Mouse (Mus musculus): ENCODE data around the gene Bex1. TPM values are rescaled to one million over a fixed set of nuclear protein-coding genes. Genes with fewer than 3 reads are reported as not detected.

The Bex1 gene
- total RNA-seq (2014; fragmentation: Nextera tagmentation) (not detected in 2 replicates), total RNA-seq (2017) (7.1 TPM in 1 of 2 replicates, not detected in the other)

- ATAC-seq (replicated peaks; ENCODE audit: low FRiP score, low TSS enrichment, poor library complexity, severe bottlenecking): peak; percentile 77
Measured at GRCm38 (mm10) chrX:136214729-136215677, at the start of gene Bex1, which contains the start of gene Tceal7. Bex1 (minus strand) TSS chrX:136215513. Tceal7 (plus strand) TSS chrX:136214779.

GRCm38 (mm10) chrX:136252023-136252729, 36.9 kb upstream of the Bex1 start:
- ATAC-seq (replicated peaks; ENCODE audit: low FRiP score, low TSS enrichment, poor library complexity, severe bottlenecking): peak; percentile 93

DNA sequence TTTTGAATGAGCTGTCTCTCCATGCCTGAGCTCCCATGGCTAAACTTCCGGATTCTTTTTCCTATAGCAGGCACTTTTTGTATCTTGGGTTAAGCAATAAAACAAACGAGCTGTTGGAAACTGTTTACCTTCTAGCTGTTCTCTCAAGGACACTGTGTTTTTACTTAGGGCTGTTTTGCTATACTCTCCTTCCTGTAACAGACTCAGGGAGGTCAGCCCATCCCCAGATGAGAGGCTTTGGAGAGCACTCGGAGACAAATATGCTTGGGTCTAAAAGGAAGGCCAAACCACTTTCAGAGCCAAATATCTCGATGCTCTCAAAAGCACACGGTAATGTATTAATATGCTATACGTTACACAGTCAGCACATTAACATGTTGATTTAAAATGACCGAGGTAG, 34.4 kb upstream of the Bex1 start:
- ATAC-seq (replicated peaks; ENCODE audit: low FRiP score, low TSS enrichment, poor library complexity, severe bottlenecking): no peak

DNA sequence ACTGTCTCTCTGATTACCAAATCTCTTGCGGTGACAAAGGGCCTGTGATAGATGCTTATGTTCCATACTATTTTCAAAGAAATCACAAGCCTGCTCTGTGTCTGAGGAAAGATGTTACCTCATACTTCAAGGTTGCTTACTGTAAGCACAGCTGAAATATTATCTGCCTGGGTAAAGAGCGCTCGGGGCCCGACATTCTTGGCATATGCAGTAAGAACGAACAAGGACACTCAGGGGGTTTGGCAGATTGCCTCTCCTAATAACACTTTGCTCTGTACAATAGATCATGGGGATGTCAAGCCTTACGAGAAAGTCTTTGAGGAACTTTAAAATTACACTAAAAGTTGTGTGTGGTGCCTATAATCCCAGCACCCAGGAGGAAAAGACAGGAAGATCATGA, 33.5 kb upstream of the Bex1 start:
- ATAC-seq (replicated peaks; ENCODE audit: low FRiP score, low TSS enrichment, poor library complexity, severe bottlenecking): no peak

DNA sequence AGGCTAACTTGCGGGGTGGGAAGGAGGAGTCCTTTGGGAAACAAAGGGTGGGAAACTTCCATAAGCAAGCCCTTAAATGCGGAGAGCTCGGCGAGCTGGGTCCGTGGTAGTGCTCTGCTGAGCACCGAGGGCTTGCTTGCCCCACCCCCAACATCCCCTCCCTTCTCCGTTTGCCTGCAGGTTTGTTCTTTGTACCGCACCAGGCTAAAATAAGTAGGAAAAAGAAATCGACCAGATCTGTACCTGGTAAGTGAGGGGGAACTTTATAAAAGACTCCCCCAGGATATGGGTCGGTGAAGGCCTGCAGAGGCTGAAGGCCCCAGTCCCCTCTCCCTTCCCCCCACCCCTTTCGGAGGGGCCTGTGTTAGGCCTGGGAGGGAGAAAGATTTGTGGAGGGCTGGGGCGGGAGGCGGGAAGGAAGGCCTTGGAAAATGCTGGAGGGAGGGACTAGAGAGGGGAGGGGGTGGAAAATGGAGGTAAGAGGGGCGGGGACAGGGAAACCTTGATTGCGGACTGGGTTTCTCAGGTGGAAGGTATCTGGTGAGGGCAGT, 30.3 kb upstream of the Bex1 start:
- peak; percentile 31; the same call in 1 of the 2 replicates for ATAC-seq (replicated peaks; ENCODE audit: low FRiP score, low TSS enrichment, poor library complexity, severe bottlenecking)

DNA sequence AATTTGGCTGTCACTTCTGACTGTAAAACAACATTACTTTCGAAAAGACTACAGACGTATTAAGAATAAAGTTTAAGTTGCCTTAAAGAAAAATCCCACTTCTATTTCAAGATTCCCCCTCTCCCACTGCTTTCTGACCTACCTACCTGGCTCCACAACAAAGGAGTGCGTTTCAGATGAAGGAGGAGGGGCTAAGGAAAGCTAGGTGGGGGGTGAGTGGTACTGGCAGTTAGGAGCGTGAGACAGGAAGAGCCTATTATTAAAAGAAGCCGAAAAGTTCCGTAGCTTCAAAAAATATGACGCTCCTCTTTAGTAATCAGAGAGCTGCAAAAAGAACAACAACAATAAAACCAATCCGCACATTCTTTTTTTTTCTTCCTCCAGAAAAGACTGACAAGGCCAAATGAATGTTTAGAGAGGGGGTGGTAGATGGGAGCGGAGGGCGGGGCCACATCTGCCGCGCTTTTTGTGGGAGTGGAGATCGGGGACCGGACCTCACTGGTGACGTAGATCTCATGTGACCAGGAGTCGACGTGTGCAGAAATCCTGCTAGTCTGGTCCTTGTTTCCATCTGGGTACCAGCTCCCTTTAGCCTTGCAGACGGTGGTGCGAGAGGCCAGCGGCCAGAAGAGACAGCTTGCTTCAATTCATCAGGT, 29.4 kb upstream of the Bex1 start, which contains the start of gene Tceal9:
Gene Tceal9 (plus strand): TSS at position 506 of the 656 bp plus-strand sequence.
- ATAC-seq (replicated peaks; ENCODE audit: low FRiP score, low TSS enrichment, poor library complexity, severe bottlenecking): peak; percentile 100

DNA sequence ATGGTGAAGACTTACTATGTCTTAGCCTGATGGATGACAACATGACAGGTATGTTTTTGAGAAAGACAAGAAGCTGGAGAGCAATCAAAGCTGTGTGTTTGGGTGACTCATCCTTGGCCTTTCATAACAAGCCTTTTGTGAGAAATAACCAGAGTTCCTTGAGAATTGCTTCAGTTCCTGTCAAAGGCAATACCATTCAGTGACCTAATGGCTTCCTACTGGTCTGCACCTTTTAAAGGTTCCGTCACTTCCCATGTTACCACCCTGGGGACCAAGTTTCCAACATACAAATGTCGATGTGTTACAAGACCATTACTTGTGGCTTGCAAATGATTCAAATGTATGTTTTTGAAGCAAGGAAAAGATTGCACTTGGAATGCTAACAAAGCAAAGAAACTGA, 27.9 kb upstream of the Bex1 start:
- ATAC-seq (replicated peaks; ENCODE audit: low FRiP score, low TSS enrichment, poor library complexity, severe bottlenecking): no peak

DNA sequence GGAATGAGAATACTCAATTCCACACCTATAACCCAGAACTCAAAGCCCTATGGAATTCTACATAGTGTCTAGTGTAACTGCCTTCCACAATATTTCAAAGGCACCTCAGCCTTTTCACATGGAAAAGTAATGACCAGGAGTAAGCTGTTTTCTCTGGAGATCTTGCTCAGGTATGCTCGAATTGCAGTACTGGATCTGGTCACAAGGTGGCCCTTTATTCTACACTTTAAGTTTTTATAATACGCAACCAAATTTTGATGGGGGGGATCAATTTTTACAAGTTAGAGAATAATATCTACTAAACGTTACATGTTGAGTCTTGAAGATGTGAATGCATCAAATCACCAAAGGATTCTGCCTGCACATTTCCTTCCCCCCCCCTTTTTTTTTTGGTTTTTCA, 22.8 kb upstream of the Bex1 start:
- ATAC-seq (replicated peaks; ENCODE audit: low FRiP score, low TSS enrichment, poor library complexity, severe bottlenecking): no peak

DNA sequence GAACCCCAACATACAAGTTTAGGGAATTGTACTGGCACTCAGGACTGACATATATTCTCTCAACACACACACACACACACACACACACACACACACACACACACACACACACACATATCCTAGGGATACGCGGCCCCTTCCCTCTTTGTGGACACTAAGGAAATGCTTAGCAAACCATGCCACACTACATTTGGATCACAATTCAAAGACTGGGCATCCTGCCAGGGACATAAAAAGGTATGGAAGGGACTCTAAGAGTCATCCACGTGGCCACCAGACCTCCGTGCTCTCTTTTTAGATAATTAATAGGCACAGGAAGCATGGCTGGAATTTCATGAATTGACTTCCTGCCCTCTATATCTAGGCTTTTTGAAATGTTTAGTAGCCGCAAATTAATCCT, 12.5 kb upstream of the Bex1 start:
- no peak for ATAC-seq (replicated peaks; ENCODE audit: low FRiP score, low TSS enrichment, poor library complexity, severe bottlenecking)

DNA sequence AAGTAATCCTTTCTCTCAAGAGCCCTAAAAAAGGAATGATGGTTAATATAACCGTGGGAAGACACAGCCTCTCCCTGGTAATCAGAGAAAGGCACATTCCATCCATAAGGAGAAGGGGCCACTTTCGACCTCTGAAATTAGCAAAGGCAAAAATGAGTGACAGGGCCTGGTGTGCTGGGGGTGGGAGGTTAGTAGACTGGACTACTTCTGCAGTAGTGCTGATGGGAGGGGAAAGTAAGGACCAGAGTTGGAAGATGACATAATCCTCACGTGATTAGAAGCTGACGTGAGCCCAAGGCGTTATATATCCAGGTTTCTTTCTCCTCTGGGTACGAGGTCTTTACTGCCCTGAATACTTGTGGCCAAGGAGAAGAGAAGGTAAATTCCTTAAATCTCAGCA, 8.4 kb upstream of the Bex1 start:
- ATAC-seq (replicated peaks; ENCODE audit: low FRiP score, low TSS enrichment, poor library complexity, severe bottlenecking): no peak

DNA sequence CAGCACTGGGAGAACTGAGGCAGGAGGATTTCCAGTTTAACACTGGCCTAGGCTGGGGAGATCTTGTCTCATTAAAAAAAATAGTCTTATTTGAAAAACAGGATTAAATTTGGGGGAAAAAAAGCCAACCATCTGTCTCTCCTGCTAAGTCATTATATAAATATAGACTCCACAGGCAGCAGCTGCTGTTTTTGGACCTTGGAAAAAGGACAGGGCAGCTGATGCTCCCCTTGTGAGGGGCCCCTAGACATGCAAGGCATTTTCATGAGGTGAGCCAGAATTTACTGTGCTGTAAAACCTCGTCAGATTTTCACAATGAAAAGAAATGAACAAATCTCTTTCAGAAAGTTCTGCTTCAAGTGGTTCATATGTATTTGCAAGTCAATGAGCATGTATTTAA, 990 bp upstream of the Bex1 start:
- ATAC-seq (replicated peaks; ENCODE audit: low FRiP score, low TSS enrichment, poor library complexity, severe bottlenecking): no peak

DNA sequence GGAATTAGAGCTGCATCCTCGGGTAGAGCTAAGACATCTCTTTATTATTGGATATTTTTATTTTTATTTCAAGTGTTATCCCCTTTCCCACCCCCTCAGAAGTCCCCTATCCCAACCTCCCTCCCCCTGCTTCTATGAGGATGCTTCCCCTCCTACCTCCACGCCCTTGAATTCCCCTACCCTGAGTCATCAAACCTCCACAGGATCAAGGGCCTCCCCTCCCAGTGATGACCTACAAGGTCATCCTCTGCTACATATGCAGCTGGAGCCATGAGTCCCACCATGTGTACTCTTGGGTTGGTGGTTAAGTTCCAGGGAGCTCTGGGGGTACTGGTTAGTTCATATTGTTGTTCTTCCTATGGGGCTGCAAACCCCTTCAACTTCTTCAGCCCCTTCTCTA, 1.9 kb downstream of the Bex1 start:
- no peak for ATAC-seq (replicated peaks; ENCODE audit: low FRiP score, low TSS enrichment, poor library complexity, severe bottlenecking)

GRCm38 (mm10) chrX:136204406-136204805, 10.9 kb downstream of the Bex1 start:
- no peak for ATAC-seq (replicated peaks; ENCODE audit: low FRiP score, low TSS enrichment, poor library complexity, severe bottlenecking)

GRCm38 (mm10) chrX:136203664-136204066, 11.6 kb downstream of the Bex1 start, which contains the start of gene Tceal5:
Tceal5 (minus strand) TSS chrX:136203876.
- ATAC-seq (replicated peaks; ENCODE audit: low FRiP score, low TSS enrichment, poor library complexity, severe bottlenecking): no peak; the same call in 1 of the 2 replicates

- ATAC-seq (replicated peaks; ENCODE audit: low FRiP score, low TSS enrichment, poor library complexity, severe bottlenecking): no peak
Measured at GRCm38 (mm10) chrX:136203257-136203656, 12.1 kb downstream of the Bex1 start.

GRCm38 (mm10) chrX:136196873-136197272, 18.4 kb downstream of the Bex1 start:
- ATAC-seq (replicated peaks; ENCODE audit: low FRiP score, low TSS enrichment, poor library complexity, severe bottlenecking): peak; percentile 85

DNA sequence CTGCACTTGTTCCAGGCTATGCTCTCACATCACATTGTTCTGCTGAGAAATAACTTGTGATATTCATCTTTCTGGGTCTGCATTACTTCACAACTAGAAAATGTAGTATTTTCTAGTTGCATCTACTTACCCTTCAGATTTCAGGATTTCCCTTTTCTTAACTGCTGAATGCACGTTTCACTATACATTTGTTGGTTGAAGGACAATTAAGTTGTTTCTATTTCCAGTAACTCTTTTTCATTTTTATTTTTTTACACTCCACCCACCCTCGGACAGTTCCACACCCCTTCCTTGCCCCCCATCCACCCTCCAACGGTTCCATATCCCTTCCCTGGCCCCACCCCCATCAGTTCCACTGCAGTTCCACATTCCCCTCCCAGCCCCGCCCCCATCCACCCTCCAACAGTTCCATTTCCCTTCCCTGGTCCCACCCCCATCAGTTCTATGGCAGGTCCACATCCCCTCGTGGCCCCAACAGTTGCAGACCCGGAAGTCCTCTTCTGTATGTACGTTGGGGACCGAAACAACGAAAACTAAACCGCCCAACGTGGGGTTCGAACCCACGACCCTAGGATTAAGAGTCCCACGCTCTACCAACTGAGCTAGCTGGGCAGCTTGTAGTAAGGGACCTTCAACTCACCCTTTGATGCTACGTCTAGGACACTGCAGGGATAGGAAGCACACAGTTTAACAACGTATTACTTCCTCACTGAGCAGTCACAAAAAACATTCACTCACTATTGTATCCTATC, 19.9 kb downstream of the Bex1 start:
- no peak for ATAC-seq (replicated peaks; ENCODE audit: low FRiP score, low TSS enrichment, poor library complexity, severe bottlenecking)

- no peak for ATAC-seq (replicated peaks; ENCODE audit: low FRiP score, low TSS enrichment, poor library complexity, severe bottlenecking)
Measured at GRCm38 (mm10) chrX:136183107-136183506, 32.2 kb downstream of the Bex1 start.

Data from megakaryocyte-erythroid progenitor cell, adult 5-6 weeks (primary cell).